Mouse (Mus musculus): ENCODE data around the gene Itgb1.

Itgb1 gene

GRCm38 (mm10) chr8:128684609-128685506 lies 596 bp upstream of the Itgb1 start:
- DNase-seq, result no peak

- DNase-seq, result no peak
Observed at GRCm38 (mm10) chr8:128686429-128686990, 1.1 kb downstream of the Itgb1 start.

- DNase-seq, result no peak
Observed at GRCm38 (mm10) chr8:128688679-128689078, 3.2 kb downstream of the Itgb1 start.

GRCm38 (mm10) chr8:128690056-128690455 lies 4.6 kb downstream of the Itgb1 start:
- DNase-seq, result no peak

GRCm38 (mm10) chr8:128696701-128697397 lies 11.4 kb downstream of the Itgb1 start:
- no peak for DNase-seq

GRCm38 (mm10) chr8:128697945-128698344 lies 12.5 kb downstream of the Itgb1 start:
- no peak for DNase-seq

- DNase-seq, result no peak
Observed at GRCm38 (mm10) chr8:128704376-128704775, 18.9 kb downstream of the Itgb1 start.

- no peak for DNase-seq
Observed at GRCm38 (mm10) chr8:128704836-128705235, 19.4 kb downstream of the Itgb1 start.

GRCm38 (mm10) chr8:128709261-128709660 lies 23.8 kb downstream of the Itgb1 start:
- peak; percentile 91 for DNase-seq

- DNase-seq, result no peak
Observed at GRCm38 (mm10) chr8:128716184-128716583, 30.7 kb downstream of the Itgb1 start.

- DNase-seq, result peak; percentile 57
Observed at GRCm38 (mm10) chr8:128724819-128725218, 39.4 kb downstream of the Itgb1 start.

- no peak for DNase-seq
Observed at GRCm38 (mm10) chr8:128727213-128727612, 41.8 kb downstream of the Itgb1 start.

GRCm38 (mm10) chr8:128732254-128732653 lies 46.8 kb downstream of the Itgb1 start:
- DNase-seq, result no peak

GRCm38 (mm10) chr8:128734118-128734517 lies 48.7 kb downstream of the Itgb1 start:
- no peak for DNase-seq

GRCm38 (mm10) chr8:128735692-128736091 lies 50.2 kb downstream of the Itgb1 start:
- DNase-seq, result no peak
